ENCODE assay signal across 16 mouse cellular contexts in the genomic region with DNA sequence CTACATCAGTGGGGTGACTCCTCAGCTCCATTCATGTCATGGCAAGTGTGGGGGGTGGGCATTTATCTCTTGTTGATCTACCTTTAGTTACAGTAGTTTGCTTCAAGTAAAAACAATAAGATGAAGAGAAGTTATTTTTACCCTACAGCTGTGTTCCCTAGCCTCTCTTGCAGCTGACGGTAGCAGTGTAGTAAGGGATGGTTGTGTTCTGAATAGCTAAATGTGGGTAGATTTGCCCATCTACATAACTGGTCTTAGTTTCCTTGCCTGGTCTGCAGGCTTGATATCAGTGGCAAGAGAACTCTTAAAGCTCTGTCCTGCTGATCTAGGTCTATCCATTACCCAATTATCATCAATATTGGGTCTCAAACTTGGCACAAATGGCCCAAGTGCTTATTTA.
DNase-seq lines count a peak whose midpoint lies in the region.
"Had no signal": no experiment of that assay in that cellular context is flagged by ENCODE, and none has a peak within 500 bp of the region (broad histone marks: within the 10 kb centered on the region; RNA-seq: fewer than 3 reads in every experiment).

No protein-coding gene starts in this region.

- DNase-seq in heart, embryonic 10.5 days (ENCODE audit: low spot score), result peak; percentile 9
- DNase-seq in heart, adult 8-10 months (ENCODE audit: low spot score), result no peak
- DNase-seq: adrenal gland, adult 2 months; adrenal gland, adult 8-10 months; adrenal gland, postnatal 10 days; adrenal gland, postnatal 14 days; adrenal gland, postnatal 25 days; adrenal gland, postnatal 36 days; B cell, adult 2 months; cerebellum, adult 11 months; cerebellum, adult 11-12 months; cerebellum, adult 18-20 months; cerebellum, adult 2 months had no signal

- no peaks in the 10 kb centered on the region for H3K36me3 ChIP-seq in heart, embryonic 10.5 days
- H3K36me3 ChIP-seq: G1E had no signal

- H3K4me3 ChIP-seq in heart, embryonic 10.5 days, result no peak overlapping the region

- H3K27me3 ChIP-seq in heart, embryonic 10.5 days (ENCODE audit: insufficient read depth, poor library complexity, severe bottlenecking), result no peaks in the 10 kb centered on the region
- H3K27me3 ChIP-seq: CH12.LX, Patski had no signal

- no peaks in the 10 kb centered on the region for H3K9me3 ChIP-seq in heart, embryonic 10.5 days
- H3K9me3 ChIP-seq: G1E had no signal

- peaks cover 13% of the 10 kb centered on the region for H3K4me1 ChIP-seq in heart, embryonic 10.5 days

- H3K27ac ChIP-seq in heart, embryonic 10.5 days, result no peak overlapping the region

- 66% methylated on average over 1 of the region's 1 CpGs for WGBS in heart, embryonic 10.5 days
